Mouse (Mus musculus) MEL (cell line): ENCODE data around the gene Hemk1. TPM values are rescaled to one million over a fixed set of nuclear protein-coding genes. Genes with fewer than 3 reads are reported as not detected.
A peak's percentile ranks its signal among the peaks of the same experiment; 100 is the strongest.

Experiments
- DNase-seq: peaks from one replicate; pipeline ENCODE4 v3.0.0; 2011; ENCODE audit warnings: low read depth, low spot score
- H3K27ac ChIP-seq: 2 replicates; pipeline ENCODE4 v1.5.1; 2012; ENCODE audit warnings: low read depth, mild to moderate bottlenecking, control low read depth, low read length, moderate library complexity; ENCODE audit not compliant: control insufficient read depth
- H3K27me3 ChIP-seq, 2 experiments: fragments of 150-350 bp in 1 of 2; sonication (generic) in 1 of 2; 2 replicates each; pipeline ENCODE4 v1.6.1; 2012; ENCODE audit warnings: low read length in 2 of 2, mild to moderate bottlenecking in 2 of 2, improper control_type of control experiment in 1 of 2, moderate library complexity in 1 of 2; ENCODE audit not compliant: insufficient read depth in 2 of 2, control insufficient read depth in 1 of 2
- H3K36me3 ChIP-seq, 2 experiments: 2 replicates each; pipeline ENCODE4 v1.6.1; 2012 to 2014; ENCODE audit warnings: low read length in 2 of 2, improper control_type of control experiment in 1 of 2, inconsistent platforms in 1 of 2, mild to moderate bottlenecking in 1 of 2; ENCODE audit not compliant: insufficient read depth in 2 of 2, control insufficient read depth in 1 of 2
- H3K4me1 ChIP-seq, 2 experiments: fragments of 150-350 bp in 1 of 2; sonication (generic) in 1 of 2; 2 replicates each; pipeline ENCODE4 v1.6.1; 2012; ENCODE audit warnings: low read length in 2 of 2, improper control_type of control experiment in 1 of 2, mild to moderate bottlenecking in 1 of 2; ENCODE audit not compliant: insufficient read depth in 2 of 2, control insufficient read depth in 1 of 2
- H3K4me3 ChIP-seq, 2 experiments: fragments of 150-350 bp in 1 of 2; sonication (generic) in 1 of 2; 2 replicates each; pipeline ENCODE4 v1.5.1; 2012; ENCODE audit warnings: low read depth in 2 of 2, low read length in 2 of 2, mild to moderate bottlenecking in 2 of 2, moderate library complexity in 2 of 2, control low read depth in 1 of 2, improper control_type of control experiment in 1 of 2; ENCODE audit not compliant: control insufficient read depth in 1 of 2, insufficient read depth in 1 of 2
- H3K79me2 ChIP-seq: 2 replicates; pipeline ENCODE4 v1.6.1; 2012; ENCODE audit warnings: mild to moderate bottlenecking, low read length, moderate library complexity; ENCODE audit not compliant: control insufficient read depth, poor library complexity, insufficient read depth
- H3K9ac ChIP-seq: 2 replicates; pipeline ENCODE4 v1.6.1; 2012; ENCODE audit warnings: low read depth, mild to moderate bottlenecking, control low read depth, low read length, moderate library complexity; ENCODE audit not compliant: control insufficient read depth, poor library complexity, severe bottlenecking
- H3K9me3 ChIP-seq: fragments of 150-350 bp; sonication (generic); replicated peaks from 2 replicates; pipeline ENCODE4 v1.6.1; 2012; ENCODE audit warnings: mild to moderate bottlenecking, low read length, improper control_type of control experiment, moderate library complexity; ENCODE audit not compliant: insufficient read depth
- CTCF ChIP-seq, 3 experiments: IDR thresholded peaks in 2 of 3; conservative IDR thresholded peaks in 1 of 3; 2 replicates each; pipeline ENCODE4 v1.5.1; 2011 to 2012; ENCODE audit warnings: low read length in 3 of 3, low read depth in 2 of 3, mild to moderate bottlenecking in 2 of 3, improper control_type of control experiment in 1 of 3, inconsistent platforms in 1 of 3, mixed read lengths in 1 of 3, moderate library complexity in 1 of 3; ENCODE audit not compliant: control insufficient read depth in 1 of 3, insufficient read depth in 1 of 3, poor library complexity in 1 of 3, severe bottlenecking in 1 of 3
- ELF1 ChIP-seq: IDR thresholded peaks from 2 replicates; pipeline ENCODE4 v1.6.1; 2014; ENCODE audit warnings: low read depth, mild to moderate bottlenecking, inconsistent platforms, low read length, improper control_type of control experiment, moderate library complexity
- EP300 ChIP-seq, 2 experiments: IDR thresholded peaks; 2 replicates each; pipeline ENCODE4 v1.6.1; 2011; ENCODE audit warnings: improper control_type of control experiment in 2 of 2, low read length in 2 of 2, low read depth in 1 of 2, mild to moderate bottlenecking in 1 of 2
- GABPA ChIP-seq: IDR thresholded peaks from 2 replicates; pipeline ENCODE4 v1.6.1; 2012; ENCODE audit warnings: low read depth, mild to moderate bottlenecking, inconsistent platforms, low read length, improper control_type of control experiment, moderate library complexity
- GATA1 ChIP-seq: IDR thresholded peaks from 2 replicates; pipeline ENCODE4 v1.6.1; 2011; ENCODE audit warnings: low read depth, low read length, improper control_type of control experiment
- JUND ChIP-seq: IDR thresholded peaks from 2 replicates; pipeline ENCODE4 v1.6.1; 2011; ENCODE audit warnings: low read depth, mild to moderate bottlenecking, improper control_type of control experiment, low read length
- MAFK ChIP-seq: IDR thresholded peaks from 2 replicates; pipeline ENCODE4 v1.6.1; 2011; ENCODE audit warnings: low read depth, mild to moderate bottlenecking, low read length, improper control_type of control experiment, borderline replicate concordance
- MAX ChIP-seq: IDR thresholded peaks from 2 replicates; pipeline ENCODE4 v1.6.1; 2011; ENCODE audit warnings: low read length, improper control_type of control experiment
- MEF2A ChIP-seq: IDR thresholded peaks from 2 replicates; pipeline ENCODE4 v1.6.1; 2014; ENCODE audit warnings: low read depth, mild to moderate bottlenecking, inconsistent platforms, low read length, improper control_type of control experiment; ENCODE audit not compliant: poor library complexity, insufficient replicate concordance, severe bottlenecking; ENCODE audit errors: extremely low read depth
- MXI1 ChIP-seq: IDR thresholded peaks from 2 replicates; pipeline ENCODE4 v1.6.1; 2011; ENCODE audit warnings: mild to moderate bottlenecking, low read depth, low read length, improper control_type of control experiment
- MYB ChIP-seq: IDR thresholded peaks from 2 replicates; pipeline ENCODE4 v1.6.1; 2011; ENCODE audit warnings: mild to moderate bottlenecking, low read depth, low read length, improper control_type of control experiment
- POLR2AphosphoS2 ChIP-seq: IDR thresholded peaks from 2 replicates; pipeline ENCODE4 v1.6.1; 2011; ENCODE audit warnings: low read length, improper control_type of control experiment
- RAD21 ChIP-seq: IDR thresholded peaks from 2 replicates; pipeline ENCODE4 v1.6.1; 2011; ENCODE audit warnings: mild to moderate bottlenecking, low read depth, low read length, improper control_type of control experiment
- SMC3 ChIP-seq: IDR thresholded peaks from 2 replicates; pipeline ENCODE4 v1.6.1; 2011; ENCODE audit warnings: low read depth, low read length, improper control_type of control experiment
- TAL1 ChIP-seq: IDR thresholded peaks from 2 replicates; pipeline ENCODE4 v1.6.1; 2012; ENCODE audit warnings: mild to moderate bottlenecking, inconsistent platforms, low read length, moderate library complexity, mixed read lengths
- TBP ChIP-seq: IDR thresholded peaks from 2 replicates; pipeline ENCODE4 v1.8.0; 2011; ENCODE audit warnings: low read depth, low read length, improper control_type of control experiment
- UBTF ChIP-seq: IDR thresholded peaks from 2 replicates; pipeline ENCODE4 v1.6.1; 2012; ENCODE audit warnings: low read depth, mild to moderate bottlenecking, inconsistent platforms, low read length, improper control_type of control experiment, moderate library complexity, borderline replicate concordance; ENCODE audit not compliant: insufficient read depth
- USF1 ChIP-seq: IDR thresholded peaks from 2 replicates; pipeline ENCODE4 v1.6.1; 2014; ENCODE audit warnings: low read depth, mild to moderate bottlenecking, inconsistent platforms, low read length, improper control_type of control experiment, moderate library complexity
- ZC3H11A ChIP-seq: IDR thresholded peaks from 2 replicates; pipeline ENCODE4 v1.6.1; 2012; ENCODE audit warnings: low read depth, mild to moderate bottlenecking, inconsistent platforms, low read length, improper control_type of control experiment
- ZKSCAN1 ChIP-seq: IDR thresholded peaks from 2 replicates; pipeline ENCODE4 v1.6.1; 2012; ENCODE audit warnings: low read depth, mild to moderate bottlenecking, inconsistent platforms, low read length, improper control_type of control experiment, moderate library complexity
- ZMIZ1 ChIP-seq: IDR thresholded peaks from 2 replicates; pipeline ENCODE4 v1.6.1; 2012; ENCODE audit warnings: low read depth, mild to moderate bottlenecking, inconsistent platforms, low read length, improper control_type of control experiment, moderate library complexity
- ZNF384 ChIP-seq: IDR thresholded peaks from 2 replicates; pipeline ENCODE4 v1.6.1; 2012; ENCODE audit warnings: low read depth, mild to moderate bottlenecking, inconsistent platforms, low read length, improper control_type of control experiment
- polyA plus RNA-seq, 2 experiments: library from polyadenylated mRNA; stranded (reverse) in 1 of 2; unstranded in 1 of 2; fragments of >175 nt in 1 of 2; fragments of >200 nt in 1 of 2; gene quantifications; 2 replicates each; pipeline versions ENCODE4 v1.2.1 to v1.2.4; 2012; ENCODE audit warnings: low replicate concordance in 2 of 2, low read depth in 1 of 2; ENCODE audit not compliant: insufficient read length in 2 of 2, insufficient read depth in 1 of 2, missing spikeins in 1 of 2
- total RNA-seq: library from RNA; depleted of rRNA; stranded (reverse); fragments of 300-350 nt; gene quantifications from 2 replicates; pipeline ENCODE4 v1.2.3, GENCODE M21; 2012

Gene Hemk1
- total and polyA plus RNA-seq, 3 experiments, result 7.5 to 11.8 TPM; not detected in 1

DNA sequence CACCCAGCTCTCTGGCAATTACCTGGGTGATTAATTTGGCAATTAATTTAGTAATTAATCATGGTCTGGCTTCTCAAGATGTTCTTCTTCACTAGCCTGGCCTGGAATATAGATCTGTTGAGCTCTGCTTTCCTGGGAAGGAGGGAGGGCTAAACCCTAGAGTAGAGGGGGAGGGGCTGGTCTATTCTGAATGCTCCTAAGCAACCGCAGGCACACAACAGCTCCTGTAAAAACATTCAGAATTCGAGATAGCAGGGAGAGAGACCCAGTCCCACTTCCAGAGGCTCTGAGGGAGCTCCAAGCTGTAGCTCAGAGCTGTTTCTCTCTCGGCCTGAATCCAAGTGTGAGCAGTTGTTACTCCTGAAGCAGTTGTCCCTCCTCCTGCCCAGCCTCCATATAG lies 22.8 kb upstream of the Hemk1 start:
- no peaks in the 10 kb centered on the region for H3K9me3 ChIP-seq
- no peak overlapping the region for H3K4me3 ChIP-seq
- H3K9ac ChIP-seq, result no peak overlapping the region
- no peaks in the 10 kb centered on the region for H3K36me3 ChIP-seq
- H3K27me3 ChIP-seq, result peaks cover 0 to 2% of the 10 kb centered on the region in 2 experiments; a peak in 2 of 4 replicates
- H3K27ac ChIP-seq, result no peak overlapping the region
- TF ChIP-seq SMC3, result no peak
- TF ChIP-seq UBTF, result no peak
- no peak for TF ChIP-seq TAL1
- TF ChIP-seq ZC3H11A, result no peak
- TF ChIP-seq ZNF384, result no peak
- TF ChIP-seq MAFK, result no peak
- TF ChIP-seq MYB, result no peak
- TF ChIP-seq EP300 (IDR thresholded peaks at IDR 0.05; ENCODE audit: low read depth in 1 of 2, low read length in 2 of 2), result no peak
- peaks cover 0 to 7% of the 10 kb centered on the region in 2 experiments; a peak in 1 of 4 replicates for H3K4me1 ChIP-seq
- H3K79me2 ChIP-seq, result no peaks in the 10 kb centered on the region
- no peak for DNase-seq

- peak; percentile 75 for DNase-seq
- no peak overlapping the region for H3K27ac ChIP-seq
- H3K9ac ChIP-seq, result no peak overlapping the region
- no peak overlapping the region for H3K4me3 ChIP-seq
- H3K79me2 ChIP-seq, result no peaks in the 10 kb centered on the region
- TF ChIP-seq SMC3 (peak; percentile 84), ZC3H11A (peak; percentile 68), ZKSCAN1 (no peak), RAD21 (peak; percentile 92), TBP (no peak), CTCF (IDR thresholded peaks at IDR 0.05 in 2 of 3, conservative IDR thresholded peaks at IDR 0.05 in 1 of 3; ENCODE audit: control insufficient read depth in 1 of 3, insufficient read depth in 1 of 3, low read depth in 2 of 3, low read length in 3 of 3, poor library complexity in 1 of 3, severe bottlenecking in 1 of 3) (peak; percentile 88 to 97 (median 92)), EP300 (IDR thresholded peaks at IDR 0.05; ENCODE audit: low read depth in 1 of 2, low read length in 2 of 2) (no peak)
- H3K36me3 ChIP-seq, result no peaks in the 10 kb centered on the region
- H3K9me3 ChIP-seq, result no peaks in the 10 kb centered on the region
- peaks cover 3 to 4% of the 10 kb centered on the region in 2 experiments; a peak in 3 of 4 replicates for H3K27me3 ChIP-seq
- H3K4me1 ChIP-seq, result peaks cover 0 to 7% of the 10 kb centered on the region in 2 experiments; a peak in 1 of 4 replicates
Measured at GRCm38 (mm10) chr9:107357651-107358050, 19.5 kb upstream of the Hemk1 start.

- Histone ChIP-seq H3K36me3 (no peaks in the 10 kb centered on the region), H3K9me3 (no peaks in the 10 kb centered on the region), H3K9ac (no peak overlapping the region), H3K4me3 (no peak overlapping the region), H3K4me1 (peaks cover 0 to 7% of the 10 kb centered on the region in 2 experiments; a peak in 1 of 4 replicates), H3K27ac (no peak overlapping the region), H3K27me3 (peaks cover 3 to 4% of the 10 kb centered on the region in 2 experiments; a peak in 3 of 4 replicates), H3K79me2 (no peaks in the 10 kb centered on the region)
- DNase-seq, result peak; percentile 75
- TF ChIP-seq RAD21 (peak; percentile 73), POLR2AphosphoS2 (no peak), MYB (no peak), MXI1 (no peak), UBTF (no peak), ELF1 (no peak), GABPA (no peak), MAX (no peak), CTCF (IDR thresholded peaks at IDR 0.05 in 2 of 3, conservative IDR thresholded peaks at IDR 0.05 in 1 of 3; ENCODE audit: control insufficient read depth in 1 of 3, insufficient read depth in 1 of 3, low read depth in 2 of 3, low read length in 3 of 3, poor library complexity in 1 of 3, severe bottlenecking in 1 of 3) (peak; percentile 77 to 87 (median 87)), ZMIZ1 (no peak), JUND (no peak), TBP (no peak), SMC3 (peak; percentile 96), MEF2A (no peak), GATA1 (no peak), USF1 (no peak)
Measured at GRCm38 (mm10) chr9:107355870-107356765, 18.0 kb upstream of the Hemk1 start.
